Mouse (Mus musculus): ENCODE measurements around the gene Brat1.

Gene Brat1

DNA sequence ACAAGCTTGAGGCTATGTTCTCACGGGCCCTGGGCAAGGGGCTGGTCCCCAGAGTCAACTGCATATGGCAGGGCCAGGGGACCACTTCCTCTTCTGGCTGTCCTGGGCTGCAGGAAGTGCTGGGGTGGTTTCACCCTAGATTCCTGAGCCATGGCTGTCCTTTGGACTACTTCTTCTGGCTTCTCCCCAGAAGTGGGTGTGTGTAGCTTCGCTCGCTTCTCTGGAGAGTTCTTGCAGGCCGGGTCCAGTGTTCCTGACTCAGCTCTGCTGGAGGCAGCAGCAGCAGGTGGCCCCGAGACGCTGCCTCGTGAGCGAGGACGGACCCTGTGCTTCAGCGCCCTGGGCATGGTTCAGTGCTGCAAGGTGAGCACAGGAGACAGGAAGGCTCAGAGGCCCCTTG is 43.6 kb downstream of the Brat1 start:
- no peak for DNase-seq (ENCODE audit: inconsistent ontology term)

DNA sequence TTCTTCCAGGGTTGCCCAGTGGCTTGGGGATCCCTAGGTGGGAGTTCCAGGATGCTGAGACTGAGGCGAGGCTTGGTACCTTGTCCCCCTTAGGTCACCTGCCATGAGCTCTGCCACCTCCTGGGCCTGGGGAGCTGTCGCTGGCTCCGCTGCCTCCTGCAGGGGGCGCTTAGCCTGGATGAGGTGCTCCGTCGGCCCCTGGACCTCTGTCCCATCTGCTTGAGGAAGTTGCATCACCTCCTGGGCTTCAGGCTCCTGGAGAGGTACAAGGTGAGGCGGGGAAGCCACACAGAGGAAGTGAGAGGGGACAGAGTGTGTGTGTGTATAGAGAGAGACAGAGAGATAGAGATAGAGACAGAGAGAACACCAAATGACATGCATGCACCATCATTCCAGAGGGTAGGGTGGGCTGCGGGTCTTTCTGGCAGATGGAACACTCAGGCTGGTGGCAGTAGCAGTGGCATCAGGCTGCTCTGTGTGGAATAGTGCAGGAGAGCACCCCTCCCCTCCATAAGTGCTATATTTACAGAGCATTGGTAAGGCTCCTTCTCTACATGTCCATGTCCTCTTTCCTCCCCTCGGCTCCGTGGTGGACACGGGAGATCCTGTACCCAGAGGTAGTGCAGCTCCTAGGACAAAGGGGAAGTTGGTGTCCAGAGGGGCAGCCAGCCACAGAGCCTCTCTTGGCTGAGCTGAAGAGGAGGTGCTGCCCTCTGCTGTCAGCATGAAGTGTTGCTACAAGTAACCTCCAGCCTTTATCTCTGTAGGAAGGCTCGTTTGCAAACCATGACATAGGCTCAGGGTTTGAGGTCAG is 44.5 kb downstream of the Brat1 start:
- DNase-seq (ENCODE audit: inconsistent ontology term), result peak; percentile 46

DNA sequence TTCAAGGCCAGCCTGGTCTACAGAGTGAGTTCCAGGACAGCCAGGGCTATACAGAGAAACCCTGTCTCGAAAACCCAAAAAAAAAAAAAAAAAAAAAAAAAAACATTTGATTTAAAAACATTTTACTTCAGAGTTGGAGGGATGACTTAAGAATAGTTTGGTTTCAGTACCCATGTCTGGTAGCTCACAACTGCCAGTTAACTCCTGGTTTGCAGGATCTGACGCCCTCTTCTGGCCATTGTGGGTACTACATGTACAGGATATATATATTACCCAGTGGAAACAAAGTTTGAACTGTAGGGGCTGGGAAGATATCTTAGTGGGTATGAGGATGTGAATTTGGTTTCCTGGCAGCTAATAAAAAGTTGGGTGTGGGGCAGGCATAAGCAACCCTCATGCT is 46.1 kb downstream of the Brat1 start:
- no peak for DNase-seq (ENCODE audit: inconsistent ontology term)

DNA sequence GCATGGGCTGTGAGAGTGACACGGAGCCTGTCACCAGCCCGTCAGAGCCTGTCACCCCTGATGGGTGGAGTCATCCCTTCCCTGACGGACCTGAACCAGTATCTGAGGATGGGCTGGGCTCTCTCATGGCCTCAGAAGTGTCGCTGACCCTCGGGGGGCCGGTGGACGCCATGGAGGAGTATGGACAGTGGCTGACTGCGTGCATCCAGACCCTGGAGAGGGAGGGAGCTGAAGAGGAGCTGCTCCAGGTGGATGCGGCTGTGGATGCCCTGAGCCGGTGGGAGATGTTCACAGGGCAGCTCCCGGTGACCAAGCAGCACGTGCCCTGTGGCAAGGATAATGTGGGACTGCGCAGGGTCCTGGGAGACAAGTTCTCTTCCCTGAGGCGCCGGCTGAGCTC is 47.2 kb downstream of the Brat1 start:
- DNase-seq (ENCODE audit: inconsistent ontology term), result no peak

- DNase-seq (ENCODE audit: inconsistent ontology term), result no peak
Observed at GRCm38 (mm10) chr5:140752639-140753038, 47.8 kb downstream of the Brat1 start.

- DNase-seq (ENCODE audit: inconsistent ontology term), result no peak
Observed at GRCm38 (mm10) chr5:140753223-140753622, 48.4 kb downstream of the Brat1 start.

GRCm38 (mm10) chr5:140758864-140759263 is 54.1 kb downstream of the Brat1 start:
- DNase-seq (ENCODE audit: inconsistent ontology term), result no peak

DNA sequence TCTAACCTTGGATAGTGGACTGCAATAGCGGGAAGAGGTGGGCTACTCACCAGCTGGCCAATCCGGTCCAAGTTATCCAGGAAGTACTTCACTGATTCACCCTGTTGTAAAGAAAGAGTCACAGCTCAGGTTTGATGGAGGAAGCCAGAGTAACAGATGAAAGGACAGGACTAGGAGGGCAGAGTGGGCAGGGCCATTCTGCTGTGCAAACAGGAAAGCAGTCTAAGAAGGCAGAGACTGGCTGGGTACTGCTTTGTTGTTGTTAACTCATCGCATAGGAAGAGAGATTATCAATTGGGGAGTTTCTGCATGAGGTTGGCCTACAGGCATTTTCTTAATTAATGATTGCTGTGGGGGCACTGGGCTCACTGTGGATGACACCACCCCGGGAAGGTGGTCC is 57.7 kb downstream of the Brat1 start:
- DNase-seq (ENCODE audit: inconsistent ontology term), result no peak

GRCm38 (mm10) chr5:140764921-140765613 is 60.3 kb downstream of the Brat1 start:
- no peak for DNase-seq (ENCODE audit: inconsistent ontology term)

DNA sequence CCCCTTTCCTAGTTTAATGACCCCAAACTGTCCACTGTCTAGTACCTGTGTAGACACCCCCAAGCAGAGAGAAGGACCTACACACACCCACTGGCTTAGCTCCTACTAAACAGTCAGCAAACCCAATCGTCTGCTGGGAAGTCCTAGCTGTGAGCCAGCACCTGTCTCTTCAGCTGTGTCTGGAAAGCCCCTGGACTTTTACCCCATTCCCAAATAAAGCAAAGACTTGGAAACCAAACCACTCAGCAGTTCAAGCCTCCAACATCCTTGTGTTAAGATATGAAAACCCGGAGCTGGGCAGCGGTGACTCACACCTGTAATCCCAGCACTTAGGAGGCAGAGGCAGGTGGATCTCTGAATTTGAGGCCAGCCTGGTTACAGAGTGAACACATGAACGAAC is 61.8 kb downstream of the Brat1 start:
- no peak for DNase-seq (ENCODE audit: inconsistent ontology term)

DNA sequence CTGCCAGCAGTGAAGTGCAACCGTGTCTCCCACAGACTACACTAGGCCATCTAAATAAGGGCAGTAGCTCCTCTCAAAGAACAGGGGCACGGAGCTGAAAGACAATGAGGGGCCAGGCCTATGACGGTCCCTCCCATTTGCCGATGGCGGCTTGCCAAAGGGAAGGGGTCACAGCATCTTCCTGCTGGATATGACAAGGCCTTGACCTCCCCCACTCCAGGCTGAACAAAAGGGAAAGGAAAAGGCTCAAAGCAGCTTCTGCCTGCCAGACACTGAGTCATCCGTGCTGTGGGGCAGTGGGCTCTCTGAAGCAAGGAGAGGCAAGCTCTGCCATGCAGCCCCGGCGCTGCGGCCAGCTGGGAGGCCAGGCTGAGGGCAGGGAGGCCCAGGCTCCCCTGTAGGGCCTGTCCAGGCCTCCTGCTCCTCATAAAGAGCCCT is 62.9 kb downstream of the Brat1 start:
- DNase-seq (ENCODE audit: inconsistent ontology term), result peak; percentile 96

- DNase-seq (ENCODE audit: inconsistent ontology term), result peak; percentile 91
Observed at GRCm38 (mm10) chr5:140768333-140768732, 63.5 kb downstream of the Brat1 start.
